Mouse (Mus musculus): ENCODE data around the gene Map3k5.

GRCm38 (mm10) chr10:20066069-20066665 is 131.9 kb downstream of the Map3k5 start:
- TF ChIP-seq CTCF (IDR thresholded peaks at IDR 0.05; ENCODE audit: low read depth): no peak
- TF ChIP-seq EP300 (IDR thresholded peaks at IDR 0.05; ENCODE audit: low read depth): no peak
